Mouse (Mus musculus) thymus, adult 2 months (tissue): ENCODE measurements around the gene Kcnd2. TPM values are rescaled to one million over a fixed set of nuclear protein-coding genes. Genes with fewer than 3 reads are reported as not detected.

Experiments
- DNase-seq: peaks from one replicate; pipeline ENCODE4 v3.0.0; 2021
- H3K27ac ChIP-seq: fragments of 200-500 bp; 2 replicates; pipeline ENCODE4 v1.5.1; 2012; ENCODE audit warnings: low read length, control low read depth; ENCODE audit not compliant: control insufficient read depth, insufficient read depth
- H3K27me3 ChIP-seq: fragments of 200-500 bp; 2 replicates; pipeline ENCODE4 v1.6.1; 2012; ENCODE audit warnings: mild to moderate bottlenecking, low read length, moderate library complexity, mixed read lengths; ENCODE audit not compliant: control insufficient read depth, insufficient read depth
- H3K36me3 ChIP-seq: fragments of 200-500 bp; 2 replicates; pipeline ENCODE4 v1.6.1; 2012; ENCODE audit warnings: mild to moderate bottlenecking, low read length, moderate library complexity; ENCODE audit not compliant: control insufficient read depth, insufficient read depth
- H3K4me1 ChIP-seq: fragments of 200-500 bp; replicated peaks from 2 replicates; pipeline ENCODE4 v1.6.1; 2012; ENCODE audit warnings: low read length; ENCODE audit not compliant: control insufficient read depth, insufficient read depth
- H3K4me3 ChIP-seq: fragments of 200-500 bp; 2 replicates; pipeline ENCODE4 v1.5.1; 2012; ENCODE audit warnings: mild to moderate bottlenecking, low read length, control low read depth, moderate library complexity; ENCODE audit not compliant: control insufficient read depth, insufficient read depth
- CTCF ChIP-seq: fragments of 200-500 bp; IDR thresholded peaks from 2 replicates; pipeline ENCODE4 v1.5.1; 2012; ENCODE audit warnings: mild to moderate bottlenecking, control low read depth, low read length, moderate library complexity, borderline replicate concordance; ENCODE audit not compliant: control insufficient read depth, poor library complexity, insufficient read depth; ENCODE audit errors: extremely low read depth
- POLR2A ChIP-seq: fragments of 200-500 bp; IDR thresholded peaks from 2 replicates; pipeline ENCODE4 v1.6.1; 2012; ENCODE audit warnings: mild to moderate bottlenecking, low read length, control low read depth, moderate library complexity; ENCODE audit not compliant: control insufficient read depth, poor library complexity, insufficient read depth; ENCODE audit errors: extremely low read depth
- WGBS: fragments of 180-500 bp; shearing (Covaris S2); methylation state at CpG from one replicate; pipeline ENCODE4 v1.1.7; 2018; 5-methylcytosine and 5-hydroxymethylcytosine counted together
- polyA plus RNA-seq: library from polyadenylated mRNA; depleted of rRNA; stranded (reverse); fragments of >200 nt; gene quantifications from 2 replicates; pipeline ENCODE4 v1.2.3, GENCODE M21; 2012

The Kcnd2 gene
- polyA plus RNA-seq, 1 experiment: 0.50 TPM

DNA sequence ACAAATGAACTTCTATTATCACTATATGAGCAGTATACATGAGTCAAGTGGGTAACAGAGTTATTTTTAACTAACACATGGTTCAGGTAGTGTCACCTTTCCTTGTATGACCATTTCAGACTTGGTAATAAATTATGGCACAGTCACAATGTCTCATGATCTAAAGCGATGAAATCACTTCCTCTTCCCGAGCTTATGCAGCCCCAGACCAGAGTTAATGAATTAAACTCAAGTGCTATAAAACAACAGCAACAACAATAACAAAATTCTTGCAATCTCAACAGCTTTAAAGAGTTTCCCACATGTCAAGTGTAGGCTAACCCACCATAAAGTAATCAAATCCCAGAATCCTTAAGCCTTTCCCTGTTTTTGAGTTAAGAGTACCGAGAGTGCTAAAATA is 198.4 kb downstream of the Kcnd2 start:
- no peaks in the 10 kb centered on the region for H3K36me3 ChIP-seq
- no peak overlapping the region for H3K27ac ChIP-seq
- DNase-seq: no peak
- 65% methylated on average over 3 of the region's 3 CpGs for WGBS
- no peak for TF ChIP-seq CTCF
- TF ChIP-seq POLR2A: no peak
- H3K27me3 ChIP-seq: no peaks in the 10 kb centered on the region
- H3K4me1 ChIP-seq: no peaks in the 10 kb centered on the region
- no peak overlapping the region for H3K4me3 ChIP-seq

GRCm38 (mm10) chr6:21418246-21418645 is 202.9 kb downstream of the Kcnd2 start:
- WGBS: 83% methylated on average over 6 of the region's 6 CpGs
- no peaks in the 10 kb centered on the region for H3K36me3 ChIP-seq
- TF ChIP-seq POLR2A (no peak), CTCF (no peak)
- no peak overlapping the region for H3K27ac ChIP-seq
- no peaks in the 10 kb centered on the region for H3K4me1 ChIP-seq
- no peak overlapping the region for H3K4me3 ChIP-seq
- H3K27me3 ChIP-seq: no peaks in the 10 kb centered on the region
- DNase-seq: no peak

DNA sequence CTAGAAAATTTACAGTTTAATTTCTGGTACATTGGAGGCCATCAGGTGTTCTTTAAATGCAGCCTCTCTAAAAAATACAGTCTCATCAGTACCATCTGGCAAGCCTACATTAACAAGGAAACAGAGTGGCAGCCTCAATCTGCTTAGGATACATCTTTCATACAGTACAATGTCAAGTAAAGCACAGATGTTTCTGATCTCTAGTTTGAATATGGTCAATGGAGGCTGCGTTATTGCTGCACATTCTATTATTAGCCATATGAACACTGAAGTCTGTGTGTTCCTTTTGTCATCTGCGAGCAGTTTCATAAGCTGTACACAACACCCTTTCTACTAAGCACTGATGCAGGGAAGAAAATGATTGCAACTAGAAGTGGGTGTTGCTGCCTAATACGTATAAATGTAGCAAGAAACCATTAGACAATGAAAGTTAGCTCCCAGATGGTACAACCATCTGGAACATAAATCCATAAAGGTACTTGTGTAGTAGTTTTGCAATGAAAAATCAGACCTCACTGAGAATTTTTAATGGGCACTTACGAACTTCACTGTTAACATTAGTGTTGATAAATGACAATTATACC is 209.0 kb downstream of the Kcnd2 start:
- Histone ChIP-seq H3K36me3 (no peaks in the 10 kb centered on the region), H3K4me1 (no peaks in the 10 kb centered on the region), H3K27me3 (no peaks in the 10 kb centered on the region), H3K4me3 (no peak overlapping the region), H3K27ac (no peak overlapping the region)
- no peak for DNase-seq
- TF ChIP-seq CTCF (no peak), POLR2A (no peak)
- WGBS: 87% methylated on average over 4 of the region's 4 CpGs

GRCm38 (mm10) chr6:21431120-21431519 is 215.8 kb downstream of the Kcnd2 start:
- Histone ChIP-seq H3K4me3 (no peak overlapping the region), H3K27me3 (no peaks in the 10 kb centered on the region), H3K4me1 (no peaks in the 10 kb centered on the region), H3K36me3 (no peaks in the 10 kb centered on the region), H3K27ac (no peak overlapping the region)
- no peak for DNase-seq
- 93% methylated on average over 1 of the region's 1 CpGs for WGBS
- no peak for TF ChIP-seq CTCF
- no peak for TF ChIP-seq POLR2A

DNA sequence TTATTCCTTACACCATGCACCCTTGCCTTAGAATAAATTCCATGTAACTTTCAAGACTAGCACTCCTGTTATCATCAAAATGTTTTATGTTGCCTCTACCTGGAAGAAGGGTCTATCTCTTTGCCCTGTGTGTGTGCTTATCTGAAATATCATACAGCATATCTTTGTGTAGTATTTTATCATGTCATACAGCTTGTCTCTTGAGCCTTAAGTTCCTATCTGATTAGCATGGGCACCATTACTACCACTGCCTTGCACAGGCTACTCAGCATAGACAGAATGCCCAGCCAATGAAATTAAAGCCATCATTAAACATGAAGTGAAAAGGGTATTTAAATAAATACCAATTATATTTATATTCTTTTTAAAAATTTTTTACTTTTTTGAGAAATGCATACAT is 249.4 kb downstream of the Kcnd2 start:
- no peak for TF ChIP-seq POLR2A
- TF ChIP-seq CTCF: no peak
- no peaks in the 10 kb centered on the region for H3K4me1 ChIP-seq
- no peak for DNase-seq
- no peak overlapping the region for H3K4me3 ChIP-seq
- no peaks in the 10 kb centered on the region for H3K27me3 ChIP-seq
- H3K27ac ChIP-seq: no peak overlapping the region
- no peaks in the 10 kb centered on the region for H3K36me3 ChIP-seq

GRCm38 (mm10) chr6:21471891-21472544 is 256.7 kb downstream of the Kcnd2 start:
- no peak overlapping the region for H3K4me3 ChIP-seq
- TF ChIP-seq POLR2A (no peak), CTCF (no peak)
- H3K27me3 ChIP-seq: no peaks in the 10 kb centered on the region
- no peaks in the 10 kb centered on the region for H3K4me1 ChIP-seq
- no peaks in the 10 kb centered on the region for H3K36me3 ChIP-seq
- 76% methylated on average over 1 of the region's 1 CpGs for WGBS
- DNase-seq: no peak
- no peak overlapping the region for H3K27ac ChIP-seq
